Mouse (Mus musculus): Measurements from ENCODE around the gene Upk3b.
"Not testable (repeated sequence)": the region's sequence is repeated elsewhere in the genome, so short reads cannot be mapped to it uniquely, and the experiment has no call there.

Gene Upk3b

GRCm38 (mm10) chr5:136036667-136037066, 1.6 kb upstream of the Upk3b start:
- no peak for DNase-seq

DNA sequence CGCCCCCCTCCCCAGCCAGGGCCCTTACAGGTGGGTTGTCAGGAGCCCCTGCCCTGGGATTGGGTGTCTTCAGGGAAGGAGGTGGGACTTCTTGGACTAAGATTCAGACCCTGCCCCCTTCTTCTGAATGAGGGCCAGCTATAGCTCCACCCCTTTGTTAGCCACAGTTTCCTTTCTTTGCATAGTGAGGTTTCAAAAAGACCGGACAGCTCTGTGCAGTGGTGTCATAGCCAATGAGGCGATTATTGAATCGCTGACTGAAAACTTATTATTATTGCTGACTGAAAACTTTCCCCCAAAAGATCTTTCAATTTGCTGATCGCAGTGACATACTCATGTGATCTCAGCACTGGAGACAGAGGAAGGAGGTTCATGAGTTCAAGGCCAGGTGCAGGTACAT, 1.9 kb downstream of the Upk3b start:
- DNase-seq: no peak

DNA sequence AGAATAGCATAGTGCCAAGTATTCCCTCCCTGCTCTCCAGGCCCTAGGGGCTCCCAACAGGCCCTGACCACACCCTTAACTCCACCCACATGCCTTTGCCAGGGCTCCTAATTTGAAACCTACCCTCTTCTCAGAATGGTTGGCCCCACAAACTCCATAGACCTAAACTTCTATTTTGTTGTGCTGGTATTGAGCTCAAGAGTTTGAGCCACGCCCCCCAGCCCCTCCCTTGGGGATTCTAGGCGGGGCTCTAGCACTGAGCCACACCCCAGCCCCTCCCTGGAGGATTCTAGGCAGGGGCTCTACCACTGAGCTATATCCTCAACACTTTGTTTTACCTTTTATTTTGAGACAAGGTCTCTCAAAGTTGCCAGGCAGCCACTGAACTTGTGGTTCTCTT, 3.0 kb downstream of the Upk3b start:
- no peak for DNase-seq

GRCm38 (mm10) chr5:136041666-136042065, 3.4 kb downstream of the Upk3b start:
- no peak for DNase-seq

GRCm38 (mm10) chr5:136044865-136045264, 6.6 kb downstream of the Upk3b start:
- peak; percentile 18 for DNase-seq

DNA sequence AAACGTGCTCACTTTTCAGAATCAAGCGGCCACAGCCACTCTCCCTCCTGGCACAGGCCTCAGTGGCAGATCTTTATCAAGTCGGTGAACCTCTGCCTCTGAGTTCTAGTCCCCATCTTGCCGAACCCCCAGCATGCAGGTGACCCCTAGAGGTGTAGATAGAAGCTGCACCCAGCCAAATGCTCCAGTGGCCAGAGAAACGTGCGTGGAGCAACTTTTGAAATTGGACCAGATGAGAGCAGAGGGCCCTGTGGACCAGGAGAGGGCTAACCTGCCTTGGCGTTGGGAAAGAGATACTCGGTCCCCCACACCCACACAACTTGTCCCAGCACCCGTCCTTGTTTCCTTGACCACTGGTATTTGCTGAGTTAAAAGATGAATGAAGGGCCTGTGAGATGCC, 7.1 kb downstream of the Upk3b start:
- DNase-seq: peak; percentile 36

GRCm38 (mm10) chr5:136045987-136046386, 7.7 kb downstream of the Upk3b start:
- peak; percentile 91 for DNase-seq

GRCm38 (mm10) chr5:136048541-136048940, 10.2 kb downstream of the Upk3b start:
- not testable (repeated sequence) for DNase-seq

DNA sequence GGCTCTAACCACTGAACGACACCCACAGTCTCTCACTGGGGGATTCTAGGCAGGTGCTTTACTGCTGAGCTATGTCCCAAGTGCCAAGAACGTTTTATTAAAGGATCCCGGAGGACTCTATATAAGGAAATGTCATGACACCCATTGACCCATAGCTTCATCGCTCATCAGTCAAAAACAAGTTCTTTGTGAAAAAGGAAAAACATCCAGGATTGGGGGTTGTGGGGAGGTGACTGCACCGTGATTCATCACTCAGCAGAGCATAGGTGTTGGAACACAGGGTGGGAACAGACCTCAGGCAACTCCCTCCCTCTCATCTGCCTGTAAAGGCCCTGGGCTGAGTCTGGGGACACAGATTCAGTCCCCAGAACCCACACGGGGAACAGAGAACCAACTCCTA, 11.6 kb downstream of the Upk3b start:
- no peak for DNase-seq

DNA sequence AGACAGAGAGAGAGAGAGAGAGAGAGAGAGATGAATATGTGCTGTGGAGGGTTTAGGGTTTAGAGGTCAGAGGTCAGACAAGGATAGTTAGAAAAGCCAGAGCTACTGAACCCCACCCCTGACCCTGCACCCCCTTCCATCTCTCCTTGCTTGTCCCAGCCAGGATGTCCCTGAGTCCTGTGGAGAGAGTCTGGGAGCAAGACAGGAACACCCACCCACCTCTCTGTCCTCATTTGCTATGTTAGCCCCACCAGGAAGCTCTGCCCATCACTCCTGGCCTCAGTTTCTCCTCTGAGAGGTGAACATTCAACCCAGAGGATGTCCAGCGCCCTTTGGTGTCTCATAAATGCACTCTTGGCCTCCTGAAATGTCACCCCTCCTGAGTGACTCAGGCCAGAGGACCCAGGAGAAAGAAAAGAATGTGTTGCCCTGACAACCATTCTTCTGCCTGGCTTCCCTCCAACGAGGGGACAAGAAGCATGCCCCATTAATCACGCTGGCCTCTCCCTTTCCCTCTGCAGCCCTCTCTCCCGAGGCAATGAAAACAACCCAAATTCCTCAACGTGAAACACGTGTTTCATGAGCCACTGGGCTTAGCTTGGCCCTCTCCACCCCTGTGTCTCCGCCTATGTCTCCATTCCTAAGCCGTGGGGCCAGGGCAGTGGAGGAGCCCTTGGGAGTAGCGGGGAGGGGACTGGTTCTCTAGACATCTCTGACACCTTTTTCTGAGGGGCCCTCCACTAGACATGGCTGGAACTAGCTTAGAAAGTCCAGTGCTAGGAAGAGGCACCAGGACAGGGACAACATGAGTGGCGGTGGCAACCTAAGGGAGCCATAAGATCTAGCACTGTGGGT, 13.2 kb downstream of the Upk3b start:
- DNase-seq: peak; percentile 75

DNA sequence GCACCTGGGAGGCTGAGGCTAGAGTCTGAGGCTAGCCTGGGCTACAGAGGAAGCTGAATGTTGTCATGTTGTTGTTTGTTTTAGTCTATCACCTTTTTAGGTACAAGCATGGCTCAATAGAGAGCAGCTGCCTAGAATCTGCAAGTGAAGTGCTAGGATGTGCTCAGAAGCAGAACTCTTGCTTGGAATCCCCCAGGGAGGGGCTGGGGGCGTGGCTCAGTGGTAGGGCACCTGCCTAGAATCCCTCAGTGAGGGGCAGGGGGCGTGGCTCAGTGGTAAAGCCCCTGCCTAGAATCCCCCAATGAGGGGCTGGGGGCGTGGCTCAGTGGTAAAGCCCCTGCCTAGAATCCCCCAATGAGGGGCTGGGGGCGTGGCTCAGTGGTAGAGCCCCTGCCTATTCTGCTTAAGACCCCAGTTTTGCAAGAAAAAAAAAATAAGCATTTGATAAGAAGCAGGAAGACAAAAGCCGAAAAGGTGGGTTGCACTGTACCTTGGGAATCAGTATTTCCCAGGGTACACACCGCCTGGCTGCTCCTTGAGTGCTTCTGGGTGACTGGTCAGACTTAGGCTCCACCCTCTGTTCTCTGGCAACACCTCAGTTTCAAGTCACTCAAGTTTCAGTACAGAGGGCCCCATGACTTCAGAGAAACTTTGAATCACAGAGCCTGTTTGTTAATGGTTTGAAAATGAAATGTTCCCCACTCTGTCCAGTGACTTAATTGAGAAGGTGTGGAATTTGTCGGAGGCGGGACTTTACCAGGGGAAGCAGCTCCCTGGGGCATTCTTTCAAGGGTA, 14.8 kb downstream of the Upk3b start:
- peak; percentile 39 for DNase-seq

GRCm38 (mm10) chr5:136054301-136055077, 16.2 kb downstream of the Upk3b start, which contains the start of gene Upk3bl:
Gene Upk3bl (plus strand): TSS chr5:136054492.
- DNase-seq: no peak

DNA sequence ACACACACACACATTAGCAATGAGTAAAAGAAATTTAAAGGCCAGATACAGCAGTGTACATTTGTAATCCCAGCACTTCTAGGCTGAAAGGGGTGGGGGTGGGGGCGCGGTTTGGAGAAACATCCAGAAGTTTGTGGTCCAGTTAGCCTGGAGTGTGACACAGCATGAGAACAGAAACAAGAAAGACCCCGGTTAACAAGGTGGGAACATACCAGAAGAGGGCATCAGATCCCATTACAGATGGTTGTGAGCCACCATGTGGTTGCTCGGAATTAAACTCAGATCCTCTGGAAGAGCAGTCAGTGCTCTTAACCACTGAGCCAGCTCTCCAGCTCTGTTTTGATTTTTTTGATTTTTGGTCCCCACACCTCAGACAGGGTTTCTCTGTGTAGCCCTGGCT, 17.8 kb downstream of the Upk3b start:
- no peak for DNase-seq

DNA sequence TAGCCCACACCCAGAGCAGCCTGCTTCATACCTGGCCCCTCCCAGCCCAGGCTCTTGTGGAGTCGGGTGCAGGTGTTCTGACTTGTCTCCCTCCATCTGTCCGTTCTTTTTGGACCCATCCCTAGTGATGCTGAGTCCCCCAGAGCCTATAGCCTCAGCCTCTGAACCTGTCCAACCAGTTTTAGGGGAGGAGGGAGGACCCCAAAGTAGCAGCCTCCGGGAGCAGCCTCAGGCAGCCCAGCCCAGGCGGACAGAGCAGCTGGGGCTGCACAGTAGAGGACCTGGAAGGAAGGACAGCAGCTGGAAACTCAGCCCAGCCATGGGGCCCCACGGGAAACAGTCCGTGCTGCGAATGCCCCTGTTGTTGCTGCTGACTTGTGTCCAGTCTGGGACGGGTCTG, 18.8 kb downstream of the Upk3b start:
- no peak for DNase-seq

- DNase-seq: peak; percentile 86
Measured at GRCm38 (mm10) chr5:136061567-136061966, 23.3 kb downstream of the Upk3b start.

DNA sequence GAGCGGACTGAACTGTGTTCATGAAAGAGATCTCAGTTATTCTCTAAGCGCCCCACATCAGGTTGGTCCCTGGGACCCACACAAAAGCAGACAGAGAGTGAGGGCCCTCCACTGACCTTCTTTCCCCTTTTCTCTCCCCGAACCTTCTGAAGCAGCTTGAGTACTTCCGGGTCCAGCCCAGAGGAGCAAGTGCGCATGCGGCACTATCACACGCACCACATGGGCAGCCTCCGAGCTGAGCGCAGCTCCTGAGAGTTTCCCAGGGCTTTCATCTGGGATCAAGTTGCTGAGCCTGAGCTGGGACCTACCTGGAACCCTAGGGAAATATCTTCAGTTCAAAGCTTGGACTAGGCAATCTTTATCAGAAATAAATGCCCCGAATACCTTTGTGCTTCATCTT, 25.6 kb downstream of the Upk3b start:
- DNase-seq: no peak

- not testable (repeated sequence) for DNase-seq
Measured at GRCm38 (mm10) chr5:136066404-136067148, 28.3 kb downstream of the Upk3b start.

DNA sequence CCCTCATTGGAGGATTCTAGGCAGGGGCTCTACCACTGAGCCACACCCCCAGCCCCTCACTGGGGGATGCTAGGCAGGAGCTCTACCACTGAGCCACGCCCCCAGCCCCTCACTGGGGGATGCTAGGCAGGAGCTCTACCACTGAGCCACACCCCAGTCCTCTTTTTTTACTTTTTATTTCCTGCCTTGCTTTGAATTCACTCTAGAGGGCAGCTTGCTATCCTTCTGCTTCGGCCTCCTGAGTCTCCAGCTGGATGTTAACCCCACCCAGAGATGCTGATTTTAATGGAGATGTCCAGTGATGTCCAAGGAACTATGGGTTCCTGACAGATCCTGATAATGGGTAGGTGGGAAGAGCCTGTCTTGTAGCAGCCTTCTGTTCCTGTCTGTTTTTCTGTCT, 31.1 kb downstream of the Upk3b start:
- no peak for DNase-seq

GRCm38 (mm10) chr5:136073051-136073450, 34.8 kb downstream of the Upk3b start:
- DNase-seq: no peak

DNA sequence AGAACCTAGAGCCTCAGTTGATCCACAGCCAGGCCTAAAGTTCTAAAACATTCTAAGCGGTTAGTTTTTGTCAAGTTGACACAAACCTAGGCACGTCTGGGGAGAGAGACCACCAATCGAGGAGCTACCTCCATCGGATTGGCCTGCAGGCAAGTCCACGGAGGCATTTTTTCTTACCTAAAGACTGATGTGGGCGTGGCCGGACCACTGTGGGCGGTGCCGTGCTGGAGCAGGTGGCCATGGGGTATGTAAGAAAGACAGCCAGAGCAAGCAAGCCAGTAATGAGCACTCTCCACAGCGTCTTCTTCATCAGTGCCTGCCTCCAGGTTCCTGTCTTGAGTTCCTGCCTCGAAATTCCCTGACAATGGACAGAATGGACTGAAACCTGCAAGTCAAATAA, 35.2 kb downstream of the Upk3b start:
- DNase-seq: no peak

- DNase-seq: no peak
Measured at GRCm38 (mm10) chr5:136075076-136075475, 36.8 kb downstream of the Upk3b start.

DNA sequence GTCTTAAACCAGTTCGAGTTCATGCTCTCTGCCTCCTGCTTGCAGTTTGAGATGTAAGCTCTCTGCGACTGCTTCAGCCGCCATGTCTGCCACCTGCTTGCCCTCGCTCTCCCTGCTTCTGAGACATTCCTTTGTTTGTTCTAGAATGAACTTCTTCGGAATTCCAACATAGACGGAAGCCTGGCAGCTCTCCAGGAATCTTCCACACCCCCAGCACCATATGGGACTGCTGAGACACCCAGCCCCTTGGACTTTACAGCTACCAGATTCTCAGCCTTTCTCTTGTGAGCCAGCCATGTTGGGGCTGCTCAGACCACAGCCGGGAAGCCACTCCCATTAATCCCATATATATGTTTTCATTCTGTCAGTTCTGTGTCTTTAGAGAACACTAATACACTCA, 38.0 kb downstream of the Upk3b start:
- DNase-seq: no peak
